In the genomic region with DNA sequence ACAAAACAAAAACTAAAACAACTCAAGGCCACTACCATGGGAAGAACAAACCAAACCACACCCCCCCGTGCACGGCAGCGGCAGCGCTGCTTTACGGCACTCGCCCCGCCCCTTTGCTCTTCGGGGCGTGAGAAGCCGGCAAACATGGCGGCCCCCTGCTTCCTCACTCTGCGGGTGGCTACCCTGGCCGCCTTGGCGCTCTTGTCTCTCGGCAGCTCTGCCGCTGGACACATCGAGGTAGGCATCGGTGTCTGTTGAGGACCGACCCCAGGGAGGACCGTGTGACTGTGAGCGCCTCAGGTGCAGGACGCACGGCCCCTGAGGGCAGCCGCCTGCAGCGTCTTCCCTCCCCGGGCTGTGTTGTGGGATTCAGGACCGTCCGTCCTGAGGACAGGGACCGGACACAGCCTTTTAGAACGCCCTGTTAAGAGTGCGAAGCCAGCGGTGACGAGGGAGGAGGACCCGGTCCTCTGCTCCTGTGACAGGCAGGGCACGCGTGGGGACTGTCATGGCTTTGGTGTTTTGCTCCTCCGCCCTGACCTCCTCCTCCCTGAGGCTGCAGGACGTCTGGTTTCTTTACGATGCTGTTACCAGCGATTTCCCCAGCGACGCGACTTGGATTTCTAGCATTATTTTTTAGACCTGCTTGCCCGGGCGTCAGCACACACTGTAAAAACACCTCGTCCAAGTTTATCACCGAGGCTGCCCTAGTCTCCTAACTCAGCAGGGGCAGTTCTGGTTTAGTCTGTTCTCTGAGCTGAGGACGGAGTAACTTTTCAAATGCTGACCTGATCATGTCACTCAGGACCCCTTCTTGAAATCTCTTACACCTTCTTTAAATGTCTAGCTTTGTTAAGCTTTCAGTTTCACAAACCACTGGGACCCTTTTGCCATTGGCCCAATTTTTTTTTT, we compare ENCODE assay signal across 8 mouse cellular contexts. TPM values are rescaled to one million over a fixed set of nuclear protein-coding genes. Genes with fewer than 3 reads are reported as not detected.
A peak's percentile ranks its signal among the peaks of the same experiment; 100 is the strongest.
DNase-seq lines count a peak whose midpoint lies in the region; ATAC-seq lines count a peak whose summit lies in the region.

A gene (plus strand): TSS at position 110 of the 912 bp plus-strand sequence.

- H3K4me2 ChIP-seq in hindbrain, embryonic 13.5 days: peak within 1 kb of the TSS; percentile 82

- H3K9ac ChIP-seq in hindbrain, embryonic 13.5 days: peak within 1 kb of the TSS; percentile 92

- H3K4me1 ChIP-seq in hindbrain, embryonic 13.5 days (replicated peaks): peaks cover 11% of the 10 kb centered on the region

- peak within 1 kb of the TSS; percentile 76 for H3K27ac ChIP-seq in hindbrain, embryonic 13.5 days

- ATAC-seq in hindbrain, embryonic 13.5 days (ENCODE audit: low FRiP score): peak; percentile 87

- peaks cover 9% of the 10 kb centered on the region; the same call in 1 of the 2 replicates for H3K36me3 ChIP-seq in hindbrain, embryonic 13.5 days

- DNase-seq in NIH3T3 (ENCODE audit: low read depth): peak; percentile 97
- peak; percentile 95 to 96 for DNase-seq in cerebellum, postnatal 10 days
- peak; percentile 76 for DNase-seq in frontal cortex, postnatal 14 days (ENCODE audit: low spot score in 2 of 2)
- peak; percentile 90 to 91 for DNase-seq in layer of hippocampus, postnatal 36 days
- DNase-seq in lung, postnatal 36 days: peak; percentile 94
- DNase-seq in retina, postnatal 1 day: peak; percentile 94
- peak; percentile 84 to 97 for DNase-seq in urinary bladder, adult 18-20 months (ENCODE audit: low spot score in 2 of 2)

- no peaks in the 10 kb centered on the region for H3K9me3 ChIP-seq in hindbrain, embryonic 13.5 days

- peaks cover 7% of the 10 kb centered on the region; the same call in 1 of the 2 replicates for H3K27me3 ChIP-seq in hindbrain, embryonic 13.5 days

- under 1% methylated on average over 48 of the region's 48 CpGs for WGBS in hindbrain, embryonic 13.5 days

- H3K4me3 ChIP-seq in hindbrain, embryonic 13.5 days: peak within 1 kb of the TSS; percentile 99

RNA-seq across cellular contexts. Expression of the gene that starts here (rescaled TPM):
- polyA plus RNA-seq in hindbrain, embryonic 13.5 days (2015; fragmentation: Nextera tagmentation; extraction: Ambion mirVana): 47.9 and 51.0 TPM in 2 replicates
- 10 to 100 TPM; 44.2 to 48.7 TPM for total RNA-seq in layer of hippocampus, postnatal 36 days (2021)

Comparison
In these comparisons a context has a peak if more than half of its experiments do, and no peak if none do; other contexts are left out.
1. Peak in every context shown above with its lines: DNase-seq, ATAC-seq, H3K4me3 ChIP-seq and H3K27ac ChIP-seq.